Mouse (Mus musculus) testis, adult 2 months (tissue): ENCODE measurements around the gene Mcoln2. TPM values are rescaled to one million over a fixed set of nuclear protein-coding genes. Genes with fewer than 3 reads are reported as not detected.
"Not testable (repeated sequence)": the region's sequence is repeated elsewhere in the genome, so short reads cannot be mapped to it uniquely, and the experiment has no call there.

Experiments
- H3K27ac ChIP-seq: fragments of 200-500 bp; 2 replicates; pipeline ENCODE4 v1.5.1; 2012; ENCODE audit warnings: low read depth, low read length; ENCODE audit not compliant: control insufficient read depth, insufficient read depth
- H3K27me3 ChIP-seq: fragments of 200-500 bp; 2 replicates; pipeline ENCODE4 v1.6.1; 2012; ENCODE audit warnings: mild to moderate bottlenecking, low read length, moderate library complexity; ENCODE audit not compliant: control insufficient read depth, insufficient read depth
- H3K36me3 ChIP-seq: fragments of 200-500 bp; 2 replicates; pipeline ENCODE4 v1.6.1; 2012; ENCODE audit warnings: mild to moderate bottlenecking, low read length; ENCODE audit not compliant: control insufficient read depth, insufficient read depth
- H3K4me1 ChIP-seq: fragments of 200-500 bp; 2 replicates; pipeline ENCODE4 v1.6.1; 2012; ENCODE audit warnings: low read length; ENCODE audit not compliant: control insufficient read depth, insufficient read depth
- H3K4me3 ChIP-seq: fragments of 200-500 bp; 2 replicates; pipeline ENCODE4 v1.5.1; 2012; ENCODE audit warnings: low read depth, mild to moderate bottlenecking, low read length, moderate library complexity, mixed read lengths; ENCODE audit not compliant: control insufficient read depth
- CTCF ChIP-seq: fragments of 200-500 bp; IDR thresholded peaks from 2 replicates; pipeline ENCODE4 v1.5.1; 2012; ENCODE audit warnings: low read depth, mild to moderate bottlenecking, inconsistent platforms, low read length, moderate library complexity; ENCODE audit not compliant: control insufficient read depth, insufficient read depth, insufficient replicate concordance
- POLR2A ChIP-seq: fragments of 200-500 bp; IDR thresholded peaks from 2 replicates; pipeline ENCODE4 v1.6.1; 2012; ENCODE audit warnings: low read depth, mild to moderate bottlenecking, inconsistent platforms, low read length, moderate library complexity; ENCODE audit not compliant: control insufficient read depth
- polyA plus RNA-seq: library from polyadenylated mRNA; depleted of rRNA; stranded (reverse); fragments of >200 nt; gene quantifications from 2 replicates; pipeline ENCODE4 v1.2.3, GENCODE M21; 2012

The Mcoln2 gene
- polyA plus RNA-seq, 1 experiment: 0.32 TPM

GRCm38 (mm10) chr3:146198803-146199481 lies 49.3 kb downstream of the Mcoln2 start:
- Histone ChIP-seq H3K36me3 (no peaks in the 10 kb centered on the region), H3K27me3 (no peaks in the 10 kb centered on the region), H3K4me3 (no peak overlapping the region), H3K4me1 (peaks cover 2% of the 10 kb centered on the region), H3K27ac (no peak overlapping the region)
- TF ChIP-seq POLR2A (no peak), CTCF (no peak)

GRCm38 (mm10) chr3:146199486-146199885 lies 49.9 kb downstream of the Mcoln2 start:
- H3K4me1 ChIP-seq: peaks cover 2% of the 10 kb centered on the region
- no peak overlapping the region for H3K27ac ChIP-seq
- H3K27me3 ChIP-seq: no peaks in the 10 kb centered on the region
- H3K36me3 ChIP-seq: no peaks in the 10 kb centered on the region
- TF ChIP-seq CTCF: no peak
- no peak for TF ChIP-seq POLR2A
- no peak overlapping the region for H3K4me3 ChIP-seq

- TF ChIP-seq CTCF (no peak), POLR2A (no peak)
- Histone ChIP-seq H3K27me3 (no peaks in the 10 kb centered on the region), H3K4me1 (peaks cover 2% of the 10 kb centered on the region; the same call in 1 of the 2 replicates), H3K4me3 (no peak overlapping the region), H3K27ac (no peak overlapping the region), H3K36me3 (no peaks in the 10 kb centered on the region)
Measured at GRCm38 (mm10) chr3:146204375-146204774, 54.7 kb downstream of the Mcoln2 start.

GRCm38 (mm10) chr3:146205305-146205704 lies 55.7 kb downstream of the Mcoln2 start:
- H3K27ac ChIP-seq: no peak overlapping the region
- no peak overlapping the region for H3K4me3 ChIP-seq
- no peaks in the 10 kb centered on the region for H3K36me3 ChIP-seq
- TF ChIP-seq CTCF (no peak), POLR2A (no peak)
- no peaks in the 10 kb centered on the region for H3K27me3 ChIP-seq
- peaks cover 2% of the 10 kb centered on the region; the same call in 1 of the 2 replicates for H3K4me1 ChIP-seq

- Histone ChIP-seq H3K27ac (no peak overlapping the region), H3K27me3 (no peaks in the 10 kb centered on the region), H3K4me3 (no peak overlapping the region), H3K36me3 (no peaks in the 10 kb centered on the region), H3K4me1 (peaks cover 2% of the 10 kb centered on the region; the same call in 1 of the 2 replicates)
- TF ChIP-seq POLR2A (no peak), CTCF (no peak)
Measured at GRCm38 (mm10) chr3:146206635-146207034, 57.0 kb downstream of the Mcoln2 start.

- TF ChIP-seq POLR2A (no peak), CTCF (no peak)
- H3K4me1 ChIP-seq: peaks cover 2% of the 10 kb centered on the region; the same call in 1 of the 2 replicates
- H3K27me3 ChIP-seq: no peaks in the 10 kb centered on the region
- H3K36me3 ChIP-seq: no peaks in the 10 kb centered on the region
- no peak overlapping the region for H3K27ac ChIP-seq
- no peak overlapping the region for H3K4me3 ChIP-seq
Measured at GRCm38 (mm10) chr3:146207440-146207839, 57.8 kb downstream of the Mcoln2 start.

GRCm38 (mm10) chr3:146209759-146210158 lies 60.1 kb downstream of the Mcoln2 start:
- H3K27ac ChIP-seq, H3K4me3 ChIP-seq, H3K27me3 ChIP-seq, H3K4me1 ChIP-seq, H3K36me3 ChIP-seq: not testable (repeated sequence)
